Mouse (Mus musculus) heart, postnatal 0 days (tissue): ENCODE data around the gene Odf2l. TPM values are rescaled to one million over a fixed set of nuclear protein-coding genes. Genes with fewer than 3 reads are reported as not detected.

Source experiments
- ATAC-seq: fragments of 200-750 bp; cut with Nextera tagmentation; 2 replicates; pipeline ENCODE4 v1.8.0; 2017; ENCODE audit warnings: low read depth, moderate number of reproducible peaks, moderate library complexity; ENCODE audit not compliant: insufficient read depth
- DNase-seq: peaks from one replicate; pipeline ENCODE4 v3.0.0-alpha.2; 2016; ENCODE audit warnings: low spot score
- H3K27ac ChIP-seq: fragments of 300-500 bp; sonication (generic); 2 replicates; pipeline ENCODE4 v1.5.1; 2014; ENCODE audit warnings: low read depth, mild to moderate bottlenecking
- H3K27me3 ChIP-seq: fragments of 300-500 bp; sonication (generic); 2 replicates; pipeline ENCODE4 v1.6.1; 2014; ENCODE audit warnings: low read length, mixed read lengths; ENCODE audit not compliant: control insufficient read depth, insufficient read depth
- H3K36me3 ChIP-seq: fragments of 300-500 bp; sonication (generic); replicated peaks from 2 replicates; pipeline ENCODE4 v1.6.1; 2014; ENCODE audit warnings: low read length, mixed read lengths; ENCODE audit not compliant: control insufficient read depth, insufficient read depth
- H3K4me1 ChIP-seq: fragments of 300-500 bp; sonication (generic); 2 replicates; pipeline ENCODE4 v1.6.1; 2014; ENCODE audit warnings: antibody characterized with exemption; ENCODE audit not compliant: control insufficient read depth, insufficient read depth
- H3K4me2 ChIP-seq: fragments of 300-500 bp; sonication (generic); 2 replicates; pipeline ENCODE4 v1.6.1; 2014; ENCODE audit warnings: low read depth, mild to moderate bottlenecking, low read length, moderate library complexity
- H3K4me3 ChIP-seq: fragments of 300-500 bp; sonication (generic); 2 replicates; pipeline ENCODE4 v1.5.1; 2014; ENCODE audit warnings: low read depth, low read length
- H3K9ac ChIP-seq: fragments of 300-500 bp; sonication (generic); replicated peaks from 2 replicates; pipeline ENCODE4 v1.6.1; 2014; ENCODE audit warnings: low read depth, low read length, mixed read lengths
- H3K9me3 ChIP-seq: fragments of 300-500 bp; sonication (generic); replicated peaks from 2 replicates; pipeline ENCODE4 v1.6.1; 2016; ENCODE audit warnings: low read length; ENCODE audit not compliant: control insufficient read depth
- CTCF ChIP-seq: IDR thresholded peaks from 2 replicates; pipeline ENCODE4 v1.5.1; 2016; ENCODE audit warnings: antibody characterized with exemption, control low read depth, low read depth
- EP300 ChIP-seq: IDR thresholded peaks from 2 replicates; pipeline ENCODE4 v1.6.1; 2016; ENCODE audit warnings: antibody characterized with exemption, low read depth
- WGBS: fragments of 180-500 bp; shearing (Covaris S2); extraction: QIAGEN DNeasy Blood & Tissue Kit; methylation state at CpG from one replicate; pipeline ENCODE4 v1.1.7; 2014; 5-methylcytosine and 5-hydroxymethylcytosine counted together
- polyA plus RNA-seq: library from polyadenylated mRNA; unstranded; fragments of >200 nt; fragmentation: Nextera tagmentation; extraction: Ambion mirVana; gene quantifications from 2 replicates; pipeline ENCODE4 v1.2.1, GENCODE M21; 2015
- total RNA-seq: library from RNA; depleted of rRNA; stranded (reverse); fragments of >200 nt; gene quantifications from 2 replicates; pipeline ENCODE4 v1.2.3, GENCODE M21; 2014; ENCODE audit warnings: low replicate concordance; rRNA removed

Odf2l gene
- total and polyA plus RNA-seq, 2 experiments from 2014 or later: 5.0 to 8.9 TPM

DNA sequence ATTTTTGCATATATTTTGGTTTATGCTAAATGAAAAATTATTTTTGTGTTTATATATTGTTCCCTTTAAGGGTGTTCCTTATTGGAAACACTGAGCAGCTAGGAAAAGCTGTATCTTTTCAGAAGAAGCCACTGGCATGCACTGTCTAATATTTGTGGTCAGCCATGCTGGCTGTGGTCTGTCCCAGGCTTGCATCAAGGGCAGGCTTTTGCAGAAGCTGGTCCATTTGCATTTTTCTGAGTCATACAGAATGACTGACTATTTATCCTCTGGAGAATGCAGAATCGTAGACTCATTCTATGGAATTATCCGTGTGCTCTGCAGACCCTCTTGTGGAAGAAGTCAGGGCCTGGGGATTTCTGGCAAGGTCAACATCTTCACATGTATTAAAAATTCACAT lies 79.7 kb downstream of the Odf2l start:
- Histone ChIP-seq H3K27me3 (no peaks in the 10 kb centered on the region), H3K9ac (no peak overlapping the region), H3K4me1 (no peaks in the 10 kb centered on the region), H3K36me3 (no peaks in the 10 kb centered on the region), H3K27ac (no peak overlapping the region), H3K4me2 (no peak overlapping the region), H3K9me3 (no peaks in the 10 kb centered on the region), H3K4me3 (no peak overlapping the region)
- ATAC-seq (no peak), DNase-seq (no peak)
- 81% methylated on average over 2 of the region's 2 CpGs for WGBS
- TF ChIP-seq CTCF: no peak
- no peak for TF ChIP-seq EP300

Other genes starting within 250 kb of the Odf2l start
- gene Clca4b, start 186.1 kb upstream of the Odf2l start, total RNA-seq: not detected in 2 replicates
- not detected in 2 replicates for gene Clca4b, start 186.1 kb upstream of the Odf2l start, polyA plus RNA-seq
- gene Clca4a, start 143.5 kb upstream of the Odf2l start, total RNA-seq: not detected in 2 replicates
- gene Clca4a, start 143.5 kb upstream of the Odf2l start, polyA plus RNA-seq: not detected in 2 replicates
- gene Clca1, start 85.8 kb upstream of the Odf2l start, total RNA-seq: not detected in 2 replicates
- not detected in 2 replicates for gene Clca1, start 85.8 kb upstream of the Odf2l start, polyA plus RNA-seq
- 0.62 TPM in 1 of 2 replicates, not detected in the other for gene Clca2, start 19.1 kb upstream of the Odf2l start, total RNA-seq
- gene Clca2, start 19.1 kb upstream of the Odf2l start, polyA plus RNA-seq: 0.05 TPM in 1 of 2 replicates, not detected in the other
- gene Col24a1, start 173.9 kb downstream of the Odf2l start, total RNA-seq: 0.57 and 1.2 TPM in 2 replicates
- gene Col24a1, start 173.9 kb downstream of the Odf2l start, polyA plus RNA-seq: 0.75 and 1.1 TPM in 2 replicates